Mouse (Mus musculus) midbrain, embryonic 11.5 days (tissue): ENCODE results near the gene Rnf144a. TPM values are rescaled to one million over a fixed set of nuclear protein-coding genes. Genes with fewer than 3 reads are reported as not detected.
"Not testable (repeated sequence)": the region's sequence is repeated elsewhere in the genome, so short reads cannot be mapped to it uniquely, and the experiment has no call there.

Experiments
- ATAC-seq: fragments of 200-750 bp; cut with Nextera tagmentation; 2 replicates; pipeline ENCODE4 v1.8.0; 2017; ENCODE audit warnings: moderate TSS enrichment, moderate library complexity; ENCODE audit not compliant: low FRiP score
- DNase-seq: peaks from one replicate; pipeline ENCODE4 v3.0.0; 2015; ENCODE audit warnings: low spot score; ENCODE audit errors: missing footprints
- H3K27ac ChIP-seq: fragments of 300-500 bp; sonication (generic); 2 replicates; pipeline ENCODE4 v1.5.1; 2014; ENCODE audit warnings: low read depth, low read length
- H3K27me3 ChIP-seq: fragments of 300-500 bp; sonication (generic); 2 replicates; pipeline ENCODE4 v1.6.1; 2014; ENCODE audit warnings: mild to moderate bottlenecking, low read length, moderate library complexity, mixed read lengths; ENCODE audit not compliant: control insufficient read depth, insufficient read depth
- H3K36me3 ChIP-seq: fragments of 300-500 bp; sonication (generic); 2 replicates; pipeline ENCODE4 v1.6.1; 2014; ENCODE audit warnings: mild to moderate bottlenecking, low read length, moderate library complexity, mixed read lengths; ENCODE audit not compliant: control insufficient read depth, insufficient read depth
- H3K4me1 ChIP-seq: fragments of 300-500 bp; sonication (generic); 2 replicates; pipeline ENCODE4 v1.6.1; 2014; ENCODE audit warnings: low read length; ENCODE audit not compliant: control insufficient read depth, insufficient read depth
- H3K4me2 ChIP-seq: fragments of 300-500 bp; sonication (generic); 2 replicates; pipeline ENCODE4 v1.6.1; 2014; ENCODE audit warnings: mild to moderate bottlenecking, moderate library complexity
- H3K4me3 ChIP-seq: fragments of 300-500 bp; sonication (generic); 2 replicates; pipeline ENCODE4 v1.5.1; 2014; ENCODE audit warnings: low read depth, low read length
- H3K9ac ChIP-seq: fragments of 300-500 bp; sonication (generic); 2 replicates; pipeline ENCODE4 v1.6.1; 2014; ENCODE audit warnings: low read length
- H3K9me3 ChIP-seq: fragments of 300-500 bp; sonication (generic); 2 replicates; pipeline ENCODE4 v1.6.1; 2016; ENCODE audit warnings: low read length; ENCODE audit not compliant: control insufficient read depth
- WGBS: fragments of 180-500 bp; shearing (Covaris S2); extraction: QIAGEN DNeasy Blood & Tissue Kit; methylation state at CpG from one replicate; pipeline ENCODE4 v1.1.7; 2014; 5-methylcytosine and 5-hydroxymethylcytosine counted together
- polyA plus RNA-seq: library from polyadenylated mRNA; unstranded; fragments of >200 nt; fragmentation: Nextera tagmentation; extraction: Ambion mirVana; gene quantifications from 2 replicates; pipeline ENCODE4 v1.2.1, GENCODE M21; 2014

Gene Rnf144a
- polyA plus RNA-seq, 1 experiment from 2014 or later = 24.7 TPM

DNA sequence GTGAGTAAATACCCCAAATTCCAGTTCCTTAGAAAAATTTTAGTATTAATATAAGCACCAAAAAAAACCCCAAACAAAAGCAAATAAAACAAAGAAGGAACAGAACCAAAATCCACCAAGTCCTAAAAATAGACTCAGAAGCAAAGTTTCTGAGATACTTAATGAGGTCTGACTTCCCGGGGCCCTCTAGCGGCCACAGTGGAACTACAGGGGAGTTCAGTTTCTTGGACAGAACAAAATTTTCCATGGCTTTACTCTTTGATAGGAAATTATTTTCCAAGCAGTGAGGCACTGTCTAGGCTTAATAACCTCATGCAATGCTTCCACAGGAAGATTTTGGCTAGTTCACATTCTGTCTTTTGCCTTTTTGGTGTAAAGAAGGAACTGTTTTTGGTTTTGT, 29.0 kb upstream of the Rnf144a start:
- H3K27ac ChIP-seq = no peak overlapping the region
- H3K9me3 ChIP-seq = no peaks in the 10 kb centered on the region
- H3K4me2 ChIP-seq = no peak overlapping the region
- no peaks in the 10 kb centered on the region for H3K36me3 ChIP-seq
- DNase-seq (peak; percentile 96), ATAC-seq (no peak)
- H3K9ac ChIP-seq = no peak overlapping the region
- no peaks in the 10 kb centered on the region for H3K27me3 ChIP-seq
- H3K4me1 ChIP-seq = no peaks in the 10 kb centered on the region
- no peak overlapping the region for H3K4me3 ChIP-seq
- WGBS = 1% methylated on average over 2 of the region's 2 CpGs

DNA sequence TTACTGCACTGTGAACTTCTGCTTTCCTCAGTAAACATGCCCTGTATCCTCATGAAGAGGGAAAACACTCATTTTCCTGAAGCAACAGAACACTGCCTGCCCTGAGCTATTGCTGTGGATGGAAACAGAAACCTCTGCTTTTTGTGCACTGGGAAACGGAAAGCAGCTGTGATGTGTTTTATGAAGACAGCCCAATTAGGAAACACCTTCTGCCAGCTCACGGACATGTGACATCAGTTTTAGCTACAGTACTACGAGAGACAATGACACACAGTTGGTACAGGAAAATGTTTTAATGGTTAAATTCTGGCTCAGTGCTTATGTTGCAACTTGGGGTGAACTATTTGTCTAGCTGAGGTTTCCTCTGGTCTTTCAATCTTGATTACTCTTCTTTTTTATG, 24.3 kb upstream of the Rnf144a start:
- Histone ChIP-seq H3K27me3 (no peaks in the 10 kb centered on the region), H3K36me3 (no peaks in the 10 kb centered on the region), H3K9me3 (no peaks in the 10 kb centered on the region), H3K27ac (no peak overlapping the region), H3K4me1 (no peaks in the 10 kb centered on the region), H3K4me2 (no peak overlapping the region), H3K9ac (no peak overlapping the region), H3K4me3 (no peak overlapping the region)
- 80% methylated on average over 3 of the region's 3 CpGs for WGBS
- ATAC-seq (no peak), DNase-seq (no peak)

DNA sequence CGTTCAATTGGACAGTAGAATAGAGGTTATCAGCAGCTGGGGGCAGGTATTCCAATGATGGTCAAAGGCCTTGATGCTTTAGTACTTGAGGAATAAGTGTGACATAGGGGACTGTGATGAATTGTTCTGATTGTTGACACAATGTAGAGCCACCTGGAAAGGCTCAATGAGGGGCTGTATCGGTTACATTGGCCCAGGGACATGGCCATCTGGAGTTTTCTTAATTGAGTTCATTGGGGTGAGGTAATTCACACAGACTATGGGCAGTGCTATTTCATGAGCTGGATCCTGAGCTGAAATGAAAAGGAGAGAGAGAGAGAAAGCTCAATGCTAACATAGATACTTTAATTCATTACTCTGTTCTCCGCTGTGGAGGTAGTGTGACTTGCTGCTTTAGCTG, 22.9 kb upstream of the Rnf144a start:
- Histone ChIP-seq H3K4me2 (no peak overlapping the region), H3K27me3 (no peaks in the 10 kb centered on the region), H3K9me3 (no peaks in the 10 kb centered on the region), H3K36me3 (no peaks in the 10 kb centered on the region), H3K9ac (no peak overlapping the region), H3K27ac (no peak overlapping the region), H3K4me3 (no peak overlapping the region), H3K4me1 (no peaks in the 10 kb centered on the region)
- no peak for ATAC-seq
- 84% methylated on average over 3 of the region's 3 CpGs for WGBS
- DNase-seq = no peak

DNA sequence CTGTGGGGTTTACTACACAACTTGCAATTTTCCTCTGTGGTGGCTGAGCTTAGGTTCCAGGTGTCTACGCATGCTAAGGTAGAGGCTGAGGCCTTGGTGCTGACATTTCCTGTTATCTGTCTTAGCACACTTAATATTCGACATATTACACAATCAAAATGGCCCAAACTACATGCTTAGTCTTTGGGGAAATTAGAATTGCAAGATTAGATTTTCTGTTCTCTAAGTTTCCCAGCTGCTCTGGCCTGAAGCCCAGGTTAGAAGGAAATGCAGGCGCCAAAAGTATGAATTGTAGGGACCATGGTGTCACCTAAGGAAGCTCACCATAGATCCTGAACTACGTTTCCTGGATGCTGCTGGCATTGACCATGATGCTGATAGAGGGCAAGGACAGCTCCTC, 21.3 kb upstream of the Rnf144a start:
- Histone ChIP-seq H3K9me3 (no peaks in the 10 kb centered on the region), H3K9ac (no peak overlapping the region), H3K27ac (no peak overlapping the region), H3K4me2 (no peak overlapping the region), H3K4me3 (no peak overlapping the region), H3K36me3 (no peaks in the 10 kb centered on the region), H3K27me3 (no peaks in the 10 kb centered on the region), H3K4me1 (no peaks in the 10 kb centered on the region)
- DNase-seq (no peak), ATAC-seq (no peak)
- 91% methylated on average over 4 of the region's 4 CpGs for WGBS

- H3K36me3 ChIP-seq, H3K27ac ChIP-seq, H3K4me1 ChIP-seq, H3K9me3 ChIP-seq, H3K4me3 ChIP-seq, H3K27me3 ChIP-seq, H3K4me2 ChIP-seq, DNase-seq, H3K9ac ChIP-seq, ATAC-seq: not testable (repeated sequence)
- 96% methylated on average over 2 of the region's 2 CpGs for WGBS
These were observed 13.7 kb upstream of the Rnf144a start for GRCm38 (mm10) chr12:26428771-26429170.

DNA sequence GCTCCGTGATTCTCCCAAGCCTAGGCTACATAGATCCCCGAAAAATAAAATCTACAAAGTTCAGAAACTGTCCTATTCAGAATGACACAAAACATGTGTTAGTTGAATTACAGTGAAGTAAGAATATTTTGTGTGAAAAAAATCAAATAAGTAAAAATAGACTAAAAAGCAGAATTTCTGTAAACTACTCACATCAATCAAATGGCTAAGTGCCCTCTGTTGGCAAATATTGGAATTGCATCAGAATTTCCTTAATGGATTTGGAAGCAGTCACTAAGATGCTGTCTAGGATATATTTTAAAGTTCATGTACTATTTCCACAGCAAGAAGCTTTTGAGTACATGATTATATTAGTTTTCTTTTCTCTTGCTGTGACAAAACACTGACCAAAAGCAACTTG, 9.8 kb upstream of the Rnf144a start:
- Histone ChIP-seq H3K36me3 (no peaks in the 10 kb centered on the region), H3K9me3 (no peaks in the 10 kb centered on the region), H3K4me2 (no peak overlapping the region), H3K27ac (no peak overlapping the region), H3K27me3 (no peaks in the 10 kb centered on the region), H3K4me3 (no peak overlapping the region), H3K4me1 (no peaks in the 10 kb centered on the region), H3K9ac (no peak overlapping the region)
- DNase-seq (peak; percentile 97), ATAC-seq (no peak)
- 93% methylated on average over 2 of the region's 2 CpGs for WGBS

DNA sequence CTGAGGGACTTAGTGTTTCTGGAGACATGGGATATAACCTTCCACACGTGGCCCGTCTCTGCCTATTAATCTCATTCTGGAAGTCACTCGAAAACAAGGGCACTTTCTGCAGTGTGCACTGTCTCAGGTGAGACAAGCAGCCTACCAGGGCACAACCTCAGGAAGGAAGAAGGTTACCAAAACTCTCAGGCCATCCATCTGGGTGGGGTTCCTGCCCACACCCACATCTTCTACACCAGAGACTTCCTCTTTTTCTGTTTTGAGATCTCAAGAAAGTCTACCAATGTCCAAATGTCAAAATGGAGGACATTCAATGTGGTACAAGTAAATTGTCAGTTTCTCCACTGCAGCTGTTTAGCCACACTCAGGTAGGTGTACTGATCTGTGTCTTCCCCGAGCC, 3.3 kb upstream of the Rnf144a start:
- Histone ChIP-seq H3K4me2 (no peak overlapping the region), H3K9me3 (no peaks in the 10 kb centered on the region), H3K4me3 (no peak overlapping the region), H3K27ac (no peak overlapping the region), H3K9ac (no peak overlapping the region), H3K27me3 (no peaks in the 10 kb centered on the region), H3K36me3 (no peaks in the 10 kb centered on the region), H3K4me1 (peaks cover 8% of the 10 kb centered on the region)
- ATAC-seq (no peak), DNase-seq (peak; percentile 41)
- 80% methylated on average over 4 of the region's 4 CpGs for WGBS

DNA sequence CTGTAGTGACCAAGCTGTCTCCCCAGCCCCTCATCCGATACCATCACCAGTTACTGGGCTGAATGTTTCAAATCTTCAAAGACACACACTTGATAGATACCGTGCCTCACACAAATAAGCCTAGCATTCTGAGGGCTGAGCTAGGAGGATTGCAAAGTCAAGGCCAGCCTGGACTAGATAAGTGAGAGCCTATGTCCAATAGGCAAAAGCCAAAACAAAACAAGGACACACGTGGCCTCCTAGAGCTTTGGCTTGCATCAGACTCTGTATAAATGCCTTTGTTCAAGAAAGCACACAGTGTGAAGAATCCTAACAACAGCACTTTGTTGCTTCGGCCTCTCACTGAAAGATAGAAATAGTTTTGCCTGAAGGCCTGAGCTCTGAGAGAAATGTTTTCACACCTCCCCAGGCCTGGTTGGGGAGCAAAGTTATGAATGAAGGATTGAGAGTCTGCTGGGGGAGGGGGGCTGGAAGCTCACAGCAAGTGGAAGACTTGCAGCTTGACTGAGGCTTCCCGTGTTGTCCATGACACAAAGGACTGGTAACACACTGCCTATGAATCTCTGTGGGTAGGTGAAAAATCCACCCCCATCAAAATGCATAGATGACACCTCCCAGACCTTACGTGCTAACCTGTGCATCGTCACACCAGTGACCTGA, 1.7 kb upstream of the Rnf144a start:
- Histone ChIP-seq H3K4me3 (no peak overlapping the region), H3K36me3 (no peaks in the 10 kb centered on the region; the same call in 1 of the 2 replicates), H3K9ac (no peak overlapping the region), H3K4me2 (no peak overlapping the region), H3K27me3 (no peaks in the 10 kb centered on the region), H3K9me3 (no peaks in the 10 kb centered on the region), H3K27ac (no peak overlapping the region), H3K4me1 (peaks cover 15% of the 10 kb centered on the region)
- DNase-seq (peak; percentile 75), ATAC-seq (no peak)
- WGBS = 84% methylated on average over 7 of the region's 7 CpGs

DNA sequence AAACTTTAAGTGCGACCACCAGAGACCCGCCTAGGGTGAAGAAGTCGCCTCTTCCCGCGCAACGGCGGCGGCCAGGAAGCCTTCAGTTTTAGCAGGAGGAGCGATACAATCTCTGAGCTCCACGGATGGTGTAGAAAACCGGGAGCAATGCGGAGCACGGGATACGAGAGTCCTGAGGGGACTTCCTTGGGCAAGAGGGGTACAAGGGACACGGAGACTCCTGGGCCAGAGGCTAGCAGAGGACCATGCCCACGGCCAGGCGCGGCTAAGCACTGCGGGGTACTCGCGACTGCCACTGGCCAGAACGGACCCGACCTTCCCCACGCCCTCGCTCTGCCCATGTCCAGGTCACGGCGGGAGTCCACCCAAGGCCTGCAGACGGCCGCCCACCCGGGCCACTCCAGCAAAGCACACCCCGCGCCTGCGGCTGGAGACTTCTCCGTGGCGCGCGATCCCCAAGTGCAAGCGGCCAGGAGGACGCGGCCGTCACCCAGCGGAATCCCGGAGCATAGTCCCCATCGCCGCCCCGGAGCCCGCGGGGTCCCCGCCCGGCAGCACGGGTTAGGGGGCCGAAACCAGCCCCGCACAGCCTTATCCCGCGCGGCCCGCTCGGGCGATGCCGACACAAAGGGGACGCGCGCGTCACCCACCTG, 477 bp downstream of the Rnf144a start:
- peaks cover 4% of the 10 kb centered on the region; the same call in 1 of the 2 replicates for H3K36me3 ChIP-seq
- peak overlapping the region; percentile 99 for H3K9ac ChIP-seq
- no peaks in the 10 kb centered on the region for H3K27me3 ChIP-seq
- H3K27ac ChIP-seq = peak overlapping the region; percentile 60
- H3K9me3 ChIP-seq = no peaks in the 10 kb centered on the region
- peak; percentile 85 for ATAC-seq
- peak overlapping the region; percentile 75 for H3K4me2 ChIP-seq
- peak overlapping the region; percentile 90 for H3K4me3 ChIP-seq
- DNase-seq = peak; percentile 97
- WGBS = under 1% methylated on average over 63 of the region's 64 CpGs
- H3K4me1 ChIP-seq = peaks cover 15% of the 10 kb centered on the region
